ENCODE assay signal across 1 mouse cellular context in genomic region chr12:113012443-113012842, GRCm38 (mm10).
TF ChIP-seq lines count a peak whose summit lies in the region.

No protein-coding gene starts in this region.

TF ChIP-seq in MEL, 35 proteins besides CTCF, POLR2A, EP300 and RAD21 (continued from another document):
- TF ChIP-seq MYC (IDR thresholded peaks at IDR 0.05; ENCODE audit: low read depth, low read length): peak; percentile 59; the same call in 1 of the 2 replicates
- no peak for TF ChIP-seq USF2 (IDR thresholded peaks at IDR 0.05; ENCODE audit: borderline replicate concordance in 1 of 2, insufficient read depth in 1 of 2, low read depth in 1 of 2, low read length in 2 of 2)
